Mouse (Mus musculus): ENCODE results near the gene Eri2.

Eri2 gene

GRCm38 (mm10) chr7:119793586-119794250 lies at the start of gene Eri2, which contains the start of gene Rexo5:
Eri2 (minus strand) TSS chr7:119794058.
Rexo5 (plus strand) TSS chr7:119794006.
- DNase-seq (ENCODE audit: low read depth in 2 of 2, low spot score in 2 of 2): peak; percentile 77 to 84

DNA sequence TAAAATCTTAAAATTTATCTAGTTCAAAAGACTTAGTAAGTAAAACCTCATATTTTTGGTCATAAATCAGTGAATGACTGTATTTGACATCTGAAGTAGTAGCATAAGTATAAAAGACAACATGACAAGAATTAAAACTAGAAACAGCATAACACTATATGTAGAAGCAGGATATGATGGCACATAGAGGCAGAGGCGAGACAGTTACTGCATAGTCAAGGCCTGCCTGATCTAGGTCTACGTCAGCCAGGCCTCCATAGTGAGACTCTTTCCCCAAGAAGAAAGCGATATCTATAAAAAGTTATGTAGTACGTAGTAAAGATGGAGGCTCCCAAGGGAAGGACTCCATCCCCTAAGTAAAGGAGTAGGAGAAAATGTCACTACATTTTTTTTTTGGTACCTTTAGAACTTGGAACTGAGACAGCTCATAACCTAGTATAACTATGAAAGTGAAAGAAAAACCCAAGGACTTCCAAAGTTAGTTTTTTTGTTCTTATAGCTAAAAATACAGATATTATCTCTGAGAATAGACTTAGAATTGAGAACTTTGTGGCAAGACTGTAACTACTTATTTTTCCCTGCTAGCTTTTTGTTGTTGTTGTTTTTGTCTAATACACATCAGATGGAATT lies 48.1 kb upstream of the Eri2 start:
- DNase-seq (ENCODE audit: low read depth in 2 of 2, low spot score in 2 of 2): no peak

DNA sequence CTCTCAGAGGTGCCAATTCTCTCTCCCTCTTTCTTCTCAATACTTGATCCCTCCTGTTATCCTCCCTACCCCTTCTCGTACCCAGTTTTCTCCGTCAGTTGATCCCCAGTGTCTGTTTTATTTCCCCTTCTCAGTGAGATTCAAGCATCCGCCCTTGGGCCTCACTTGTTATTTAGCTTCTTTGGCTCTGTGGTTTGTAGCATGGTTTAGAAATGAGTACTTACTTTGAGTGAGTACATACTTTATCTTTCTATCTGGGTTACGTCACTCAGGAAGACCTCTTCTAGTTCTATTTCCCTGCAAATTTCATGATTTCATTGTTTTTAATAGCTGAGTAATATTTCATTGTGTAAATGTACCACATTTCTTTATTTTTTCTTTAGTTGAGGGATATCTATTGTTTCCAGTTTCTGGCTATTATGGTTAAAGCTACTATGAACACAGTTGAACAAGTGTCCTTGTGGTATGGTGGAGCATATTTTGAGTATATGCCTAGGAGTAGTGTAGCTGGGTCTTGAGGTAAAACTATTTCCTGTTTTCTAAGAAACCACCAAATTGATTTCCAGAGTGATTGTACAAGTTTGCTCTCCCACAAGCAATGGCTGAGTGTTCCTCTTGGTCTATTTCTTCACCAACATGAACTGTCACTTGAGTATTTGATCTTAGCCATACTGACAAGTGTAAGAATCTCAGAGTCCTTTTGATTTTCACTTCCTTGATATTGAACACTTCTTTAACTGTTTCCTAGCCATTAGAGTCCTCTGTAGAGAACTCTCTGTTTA lies 42.3 kb upstream of the Eri2 start:
- DNase-seq (ENCODE audit: low read depth in 2 of 2, low spot score in 2 of 2): peak; percentile 55 to 72

DNA sequence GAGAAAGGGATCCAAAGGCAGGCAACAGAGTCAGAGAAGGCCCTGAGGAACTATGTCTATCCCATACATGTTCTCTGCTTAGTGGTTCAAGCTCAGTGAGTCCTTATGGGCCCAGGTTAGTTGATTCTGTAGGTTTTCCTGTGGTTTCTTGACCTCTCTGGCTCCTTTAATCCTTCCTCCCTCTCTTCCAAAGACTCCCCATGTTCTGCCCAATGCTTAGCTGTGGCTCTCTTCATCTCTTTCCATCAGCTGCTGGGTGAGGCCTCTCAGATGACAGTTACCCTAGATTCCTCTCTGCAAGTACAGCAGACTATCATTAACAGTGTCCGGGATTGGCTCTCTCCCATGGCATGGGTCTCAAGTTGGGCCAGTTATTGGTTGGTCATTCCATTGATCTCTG lies 41.5 kb upstream of the Eri2 start:
- peak; percentile 1 to 2 for DNase-seq (ENCODE audit: low read depth in 2 of 2, low spot score in 2 of 2)

- DNase-seq (ENCODE audit: low read depth in 2 of 2, low spot score in 2 of 2): no peak
Observed at GRCm38 (mm10) chr7:119808723-119809122, 14.9 kb upstream of the Eri2 start.

DNA sequence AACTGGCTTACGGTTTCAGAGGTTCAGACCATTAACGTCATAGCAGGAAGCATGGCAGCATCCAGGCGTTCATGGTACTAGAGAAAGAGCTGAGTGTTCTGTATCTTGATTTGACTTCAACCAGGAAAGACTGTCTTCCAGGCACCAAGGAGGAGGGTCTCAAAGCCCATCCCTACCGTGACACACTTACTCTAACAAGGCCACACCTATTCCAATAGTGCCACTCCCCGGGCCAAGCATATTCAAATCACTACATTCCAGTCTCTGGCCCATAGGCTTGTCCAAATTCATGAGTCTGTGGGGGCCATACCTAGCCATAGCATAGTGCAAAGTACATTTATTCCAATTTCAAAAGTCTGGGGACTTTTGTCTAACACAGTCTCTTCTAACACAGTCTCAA lies 13.5 kb upstream of the Eri2 start:
- no peak for DNase-seq (ENCODE audit: low read depth in 2 of 2, low spot score in 2 of 2)

DNA sequence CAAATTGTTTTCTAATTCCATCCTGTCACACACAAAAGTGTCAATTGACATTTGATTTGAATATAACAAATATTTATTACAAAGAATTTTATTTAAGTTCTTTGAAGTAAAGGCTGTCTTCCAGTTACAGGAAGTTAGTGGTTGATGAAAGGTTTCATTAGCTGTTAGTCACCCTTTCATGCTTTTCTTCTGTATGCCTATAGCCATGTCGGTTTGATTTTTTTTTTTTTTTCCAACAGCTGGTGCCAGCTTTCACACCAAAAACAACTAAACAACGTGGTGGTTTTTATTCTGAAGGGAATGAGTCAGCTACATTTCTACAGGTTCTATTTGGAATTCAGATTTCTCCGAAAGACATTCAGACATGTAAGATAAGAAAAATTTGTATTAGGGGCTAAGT lies 7.1 kb upstream of the Eri2 start:
- DNase-seq (ENCODE audit: low read depth in 2 of 2, low spot score in 2 of 2): no peak

DNA sequence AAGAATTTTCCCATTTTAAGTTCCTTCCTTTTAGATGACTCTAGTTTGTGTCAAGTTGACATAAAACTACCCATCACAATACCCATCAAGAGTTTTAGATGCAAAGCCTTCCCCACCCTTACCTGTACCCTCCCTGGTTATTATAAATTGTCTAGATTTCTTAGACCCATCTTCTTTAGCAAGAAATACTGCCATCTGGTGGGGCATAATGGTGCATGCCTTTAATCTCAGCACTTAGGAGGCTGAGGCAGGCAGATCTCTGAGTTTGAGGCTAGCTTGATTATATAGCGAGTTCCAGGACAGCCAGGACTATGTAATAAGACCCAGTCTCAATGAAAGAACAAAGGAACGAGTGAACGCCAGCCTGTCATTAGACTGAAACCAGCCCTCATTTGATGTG lies 6.6 kb upstream of the Eri2 start:
- no peak for DNase-seq (ENCODE audit: low read depth in 2 of 2, low spot score in 2 of 2)

DNA sequence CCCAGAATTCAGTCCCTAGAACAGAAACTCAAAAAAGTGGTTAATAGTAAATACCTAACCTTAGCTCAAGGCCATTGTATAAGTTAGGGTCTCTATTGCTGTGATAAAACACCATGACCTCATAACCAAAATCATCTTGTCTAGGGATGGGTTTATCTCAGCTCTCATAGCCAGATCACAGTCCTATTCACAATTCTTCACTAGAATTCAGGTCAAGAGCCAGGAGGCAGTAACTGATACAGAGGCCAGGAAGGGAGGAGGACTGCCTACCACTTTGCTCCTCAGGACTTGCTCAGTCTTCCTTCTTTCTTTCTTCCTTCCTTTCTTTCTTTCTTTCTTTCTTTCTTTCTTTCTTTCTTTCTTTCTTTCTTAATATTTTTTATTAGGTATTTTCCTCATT lies 1.5 kb upstream of the Eri2 start:
- DNase-seq (ENCODE audit: low read depth in 2 of 2, low spot score in 2 of 2): no peak

- DNase-seq (ENCODE audit: low read depth in 2 of 2, low spot score in 2 of 2): no peak
Observed at GRCm38 (mm10) chr7:119794251-119794638, 387 bp upstream of the Eri2 start.

DNA sequence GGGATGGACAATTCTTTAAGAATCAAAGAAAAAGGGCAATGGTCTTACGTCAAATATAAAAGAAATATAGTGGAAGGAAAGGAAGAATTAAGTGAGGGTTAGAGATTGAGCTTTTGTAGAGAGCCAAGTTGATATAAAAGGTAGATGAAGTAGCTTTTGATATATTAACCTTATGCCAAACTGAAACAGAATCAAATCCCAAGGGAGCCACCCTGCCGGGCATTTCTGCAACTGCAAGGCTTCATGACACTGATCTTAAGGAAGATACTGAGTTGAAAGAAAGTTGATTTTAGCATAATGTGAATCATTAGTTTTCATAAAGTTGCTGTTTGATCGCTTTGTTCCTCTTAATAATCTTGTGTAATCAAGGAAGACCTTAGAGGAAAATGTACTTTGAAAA lies 4.8 kb downstream of the Eri2 start:
- no peak for DNase-seq (ENCODE audit: low read depth in 2 of 2, low spot score in 2 of 2)

GRCm38 (mm10) chr7:119784908-119785307 lies 8.9 kb downstream of the Eri2 start:
- no peak for DNase-seq (ENCODE audit: low read depth in 2 of 2, low spot score in 2 of 2)

DNA sequence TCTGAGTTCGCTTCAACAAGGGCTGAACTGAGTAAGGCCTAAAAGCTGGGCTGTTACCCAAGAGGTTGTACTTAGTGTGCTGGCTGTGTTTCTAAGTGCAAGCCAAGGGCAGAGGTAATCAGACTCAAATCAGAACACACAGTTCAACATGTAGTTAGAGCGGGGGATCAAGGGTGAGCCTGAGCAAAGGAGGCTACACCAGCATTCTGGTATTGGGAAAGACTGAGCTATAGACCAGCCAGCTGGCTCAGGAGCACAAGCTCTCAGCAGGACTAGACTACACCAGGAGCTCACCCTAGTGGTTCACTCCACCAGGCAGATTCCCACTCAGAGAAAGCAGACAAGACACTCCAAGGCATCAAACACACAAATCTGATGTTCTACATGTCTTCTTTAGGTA lies 10.4 kb downstream of the Eri2 start:
- DNase-seq (ENCODE audit: low read depth in 2 of 2, low spot score in 2 of 2): no peak

GRCm38 (mm10) chr7:119769895-119770294 lies 24.0 kb downstream of the Eri2 start:
- no peak for DNase-seq (ENCODE audit: low read depth in 2 of 2, low spot score in 2 of 2)

- DNase-seq (ENCODE audit: low read depth in 2 of 2, low spot score in 2 of 2): no peak
Observed at GRCm38 (mm10) chr7:119766996-119767395, 26.9 kb downstream of the Eri2 start.

DNA sequence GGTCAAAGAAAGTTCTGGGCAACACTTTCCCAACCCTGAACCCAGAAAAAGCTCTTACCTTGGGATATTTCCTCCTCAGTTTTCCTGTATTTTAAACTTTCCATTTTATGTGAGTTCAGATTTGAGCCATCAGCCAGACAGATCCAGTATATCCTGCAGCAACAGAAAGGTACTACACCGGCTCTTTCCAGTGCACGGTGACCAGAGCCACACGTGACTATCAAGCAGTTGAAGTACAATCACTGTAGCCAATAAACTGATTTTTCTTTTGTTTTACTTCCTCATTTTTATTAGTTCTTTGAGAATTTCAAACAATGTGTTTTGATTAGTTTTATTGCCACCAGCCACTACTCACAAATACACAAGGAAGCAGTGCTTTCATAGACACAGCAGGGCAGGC lies 29.5 kb downstream of the Eri2 start:
- no peak for DNase-seq (ENCODE audit: low read depth in 2 of 2, low spot score in 2 of 2)

GRCm38 (mm10) chr7:119762166-119762697 lies 31.6 kb downstream of the Eri2 start:
- DNase-seq (ENCODE audit: low read depth in 2 of 2, low spot score in 2 of 2): no peak

DNA sequence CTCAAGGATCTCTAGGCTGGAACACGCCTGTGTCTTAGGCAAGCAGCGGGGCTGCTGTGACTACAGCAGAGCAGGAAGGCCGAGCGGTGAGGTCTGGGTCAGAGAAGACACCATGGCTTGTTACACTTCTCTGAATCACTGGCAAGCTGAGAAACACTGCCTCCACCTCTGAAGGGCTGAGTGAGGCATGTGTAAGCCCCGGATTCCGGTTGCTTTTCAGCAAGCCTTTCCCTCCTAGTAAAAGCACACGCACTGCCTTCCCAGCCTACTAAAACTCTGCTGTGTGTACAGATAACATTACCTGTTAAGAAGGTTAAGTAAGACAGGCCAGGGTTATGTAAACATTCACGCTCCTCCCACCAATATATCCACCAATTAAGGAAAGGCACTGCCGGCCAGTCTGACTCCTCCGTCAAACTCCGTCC lies 33.3 kb downstream of the Eri2 start, which contains the start of gene Acsm3:
Acsm3 (plus strand) TSS at position 397 of the 425 bp plus-strand sequence.
- DNase-seq (ENCODE audit: low read depth in 2 of 2, low spot score in 2 of 2): no peak

GRCm38 (mm10) chr7:119753696-119754095 lies 40.2 kb downstream of the Eri2 start:
- no peak for DNase-seq (ENCODE audit: low read depth in 2 of 2, low spot score in 2 of 2)

DNA sequence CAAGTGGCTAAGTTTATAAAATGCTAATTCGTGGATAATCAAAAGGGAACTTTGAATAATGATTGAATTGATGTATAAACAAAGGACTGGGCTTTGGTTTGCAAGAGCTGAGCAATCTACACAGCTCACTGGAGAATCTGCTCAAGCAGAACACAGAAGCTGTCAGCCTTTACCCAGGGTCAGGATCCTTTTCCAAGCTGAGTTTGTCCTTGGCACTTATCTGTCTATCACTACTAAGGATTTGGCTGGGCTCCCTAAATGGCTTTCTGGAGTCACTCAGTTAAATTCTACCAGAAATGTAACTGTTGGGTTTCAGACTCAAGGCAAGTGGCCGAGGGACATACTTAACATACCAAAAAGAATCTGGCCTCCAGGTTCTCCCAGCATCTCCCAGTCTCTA lies 43.9 kb downstream of the Eri2 start:
- DNase-seq (ENCODE audit: low read depth in 2 of 2, low spot score in 2 of 2): no peak

- DNase-seq (ENCODE audit: low read depth in 2 of 2, low spot score in 2 of 2): no peak
Observed at GRCm38 (mm10) chr7:119748761-119749160, 45.1 kb downstream of the Eri2 start.

DNA sequence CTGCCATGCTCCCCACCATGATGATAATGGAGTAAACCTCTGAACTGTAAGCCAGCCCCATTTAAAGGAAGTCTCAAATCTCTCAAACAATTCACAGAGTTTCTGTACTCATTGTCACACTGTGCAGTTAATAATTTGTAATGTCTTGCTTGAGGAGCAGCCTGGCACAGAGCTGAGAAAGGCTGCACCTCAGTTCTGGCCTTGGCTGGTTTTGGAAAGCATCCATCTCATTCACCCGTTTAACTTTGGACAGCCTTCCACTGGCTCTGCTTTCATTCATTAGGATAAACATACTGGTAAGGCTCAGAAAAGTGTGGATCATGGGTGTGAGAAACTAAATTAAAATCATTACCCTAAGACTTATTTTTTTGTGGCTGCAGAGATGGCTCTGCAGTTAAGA lies 48.0 kb downstream of the Eri2 start:
- DNase-seq (ENCODE audit: low read depth in 2 of 2, low spot score in 2 of 2): no peak

Measured in CD8-positive naive resting alpha-beta T cell, adult 2 months (primary cell).